Comparison of ENCODE assay signal across 1 mouse cellular context in the genomic region with DNA sequence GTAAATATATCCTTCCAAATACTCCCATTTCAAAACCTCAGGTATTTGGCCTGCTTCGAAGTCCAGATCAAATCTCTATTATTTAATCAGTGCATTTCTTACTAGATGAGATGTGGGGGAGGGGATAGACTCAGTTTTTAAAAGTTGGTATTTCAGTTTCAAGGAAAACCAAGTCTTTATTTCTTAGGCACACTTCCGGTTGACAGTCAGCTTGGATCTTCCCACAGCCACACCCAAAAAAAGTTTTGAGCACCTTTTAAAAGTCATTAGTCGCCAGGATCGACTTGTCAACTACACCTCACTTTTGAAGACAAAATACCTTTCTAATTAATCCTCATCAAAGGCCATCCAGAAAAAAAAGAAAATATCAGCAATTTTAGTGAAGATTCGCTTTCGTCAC.
TF ChIP-seq lines count a peak whose summit lies in the region.

No protein-coding gene starts in this region.

TF ChIP-seq in MEL, 35 proteins besides CTCF, POLR2A, EP300 and RAD21 (continued from another document):
- peak; percentile 48; the same call in 1 of the 2 replicates for TF ChIP-seq MYC (IDR thresholded peaks at IDR 0.05; ENCODE audit: low read depth, low read length)
